Mouse (Mus musculus): ENCODE measurements around the gene Rassf1. TPM values are rescaled to one million over a fixed set of nuclear protein-coding genes. Genes with fewer than 3 reads are reported as not detected.

Gene Rassf1
- polyA plus RNA-seq, 1 experiment from 2014 or later, result 41.1 TPM

DNA sequence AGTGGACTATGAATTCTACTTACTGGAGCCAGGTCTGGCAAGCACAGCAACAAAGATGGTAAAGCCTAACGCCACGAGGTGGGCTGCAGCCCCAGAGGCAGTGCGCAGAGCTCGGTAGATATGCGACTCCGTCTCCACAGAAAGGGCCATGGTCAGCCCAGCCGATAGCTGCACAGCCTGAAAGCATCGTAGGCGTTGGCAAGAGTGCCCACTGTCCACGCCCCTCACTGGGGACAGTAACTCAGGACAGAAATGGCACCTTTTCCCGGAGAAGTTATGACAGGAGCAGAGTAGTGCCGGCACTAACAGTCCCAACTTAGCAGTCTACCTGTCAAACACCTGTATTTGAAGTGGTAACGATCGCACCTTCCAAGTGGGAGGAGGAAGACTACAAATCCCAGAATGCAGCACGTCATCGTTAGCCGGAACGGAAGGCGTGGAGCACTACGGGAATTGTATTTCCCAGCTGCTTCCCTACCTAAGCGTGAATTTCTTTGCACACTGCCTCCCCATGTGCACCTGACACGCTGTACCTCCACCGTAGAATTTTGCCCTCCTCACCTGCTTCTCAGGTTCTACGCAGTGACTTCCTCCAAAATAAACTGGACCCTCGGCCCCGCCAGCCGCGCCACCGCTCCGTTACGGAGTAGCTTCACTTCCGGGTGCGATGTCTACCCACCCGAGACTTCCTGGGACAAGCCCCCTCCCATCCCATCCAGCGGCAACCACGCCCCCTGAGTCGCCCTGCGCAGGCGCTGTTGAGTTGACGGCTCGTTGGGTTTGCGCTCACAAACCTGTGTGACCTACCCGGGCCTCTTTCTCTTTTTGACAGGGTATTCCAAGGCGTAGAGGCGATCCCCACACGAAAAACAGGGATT, 9.6 kb upstream of the Rassf1 start, which contains the start of the genes Cyb561d2 and Nprl2:
TSS of gene Cyb561d2 (minus strand) at position 720 of the 878 bp plus-strand sequence.
TSS of gene Nprl2 (plus strand) at position 753 of the 878 bp plus-strand sequence.
- H3K36me3 ChIP-seq, result peaks cover 46% of the 10 kb centered on the region
- H3K9me3 ChIP-seq, result no peaks in the 10 kb centered on the region
- H3K27ac ChIP-seq (replicated peaks), result peak within 1 kb of the TSS; percentile 66
- peak within 1 kb of the TSS; percentile 89 for H3K4me3 ChIP-seq
- ATAC-seq (replicated peaks), result peak; percentile 89
- no peaks in the 10 kb centered on the region for H3K27me3 ChIP-seq
- under 1% methylated on average over 46 of the region's 46 CpGs for WGBS
- H3K4me2 ChIP-seq (replicated peaks), result peak within 1 kb of the TSS; percentile 77
- peaks cover 46% of the 10 kb centered on the region for H3K4me1 ChIP-seq
- H3K9ac ChIP-seq (replicated peaks), result peak within 1 kb of the TSS; percentile 65

- peak; percentile 11; the same call in 1 of the 2 replicates for ATAC-seq (replicated peaks)
- Histone ChIP-seq H3K4me3 (peak overlapping the region; percentile 89), H3K4me1 (peaks cover 46% of the 10 kb centered on the region), H3K36me3 (peaks cover 46% of the 10 kb centered on the region), H3K4me2 (replicated peaks) (peak overlapping the region; percentile 77), H3K27ac (replicated peaks) (peak overlapping the region; percentile 66), H3K9ac (replicated peaks) (peak overlapping the region; percentile 65), H3K9me3 (no peaks in the 10 kb centered on the region), H3K27me3 (no peaks in the 10 kb centered on the region)
- under 1% methylated on average over 11 of the region's 11 CpGs for WGBS
Measured at GRCm38 (mm10) chr9:107542352-107542686, 9.0 kb upstream of the Rassf1 start.

- Histone ChIP-seq H3K27ac (replicated peaks) (no peak overlapping the region), H3K9me3 (no peaks in the 10 kb centered on the region), H3K9ac (replicated peaks) (peak overlapping the region; percentile 65; the same call in 1 of the 2 replicates), H3K4me3 (peak overlapping the region; percentile 89), H3K4me2 (replicated peaks) (peak overlapping the region; percentile 77), H3K4me1 (peaks cover 46% of the 10 kb centered on the region), H3K27me3 (no peaks in the 10 kb centered on the region), H3K36me3 (peaks cover 44% of the 10 kb centered on the region)
- 46% methylated on average over 8 of the region's 8 CpGs for WGBS
- no peak for ATAC-seq (replicated peaks)
Measured at GRCm38 (mm10) chr9:107542721-107543120, 8.6 kb upstream of the Rassf1 start.

DNA sequence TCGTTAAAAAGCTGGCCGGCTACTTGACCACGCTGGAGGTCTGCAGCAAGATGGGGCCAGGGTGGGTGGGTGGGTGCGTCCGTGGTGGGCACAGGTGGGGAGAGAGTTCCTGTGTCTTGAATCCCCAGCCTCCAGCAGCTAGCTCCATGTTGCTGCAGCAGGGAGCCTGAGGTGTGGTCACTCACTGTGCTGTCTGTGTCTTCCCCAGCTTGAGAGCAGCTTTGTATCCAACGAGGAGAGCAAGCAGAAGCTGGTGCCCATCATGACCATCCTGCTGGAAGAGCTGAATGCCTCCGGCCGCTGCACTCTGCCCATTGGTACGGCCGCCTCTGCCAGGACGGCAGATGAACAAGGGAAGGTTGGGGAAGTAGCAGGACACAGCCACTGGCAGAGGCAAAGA, 8.1 kb upstream of the Rassf1 start:
- Histone ChIP-seq H3K36me3 (peaks cover 38% of the 10 kb centered on the region), H3K27ac (replicated peaks) (no peak overlapping the region), H3K9me3 (no peaks in the 10 kb centered on the region), H3K4me2 (replicated peaks) (no peak overlapping the region), H3K4me1 (peaks cover 42% of the 10 kb centered on the region), H3K4me3 (no peak overlapping the region), H3K27me3 (no peaks in the 10 kb centered on the region), H3K9ac (replicated peaks) (no peak overlapping the region)
- 88% methylated on average over 11 of the region's 11 CpGs for WGBS
- no peak for ATAC-seq (replicated peaks)

- ATAC-seq (replicated peaks), result no peak
- Histone ChIP-seq H3K9me3 (no peaks in the 10 kb centered on the region), H3K4me1 (peaks cover 42% of the 10 kb centered on the region), H3K27ac (replicated peaks) (no peak overlapping the region), H3K36me3 (peaks cover 28% of the 10 kb centered on the region), H3K9ac (replicated peaks) (no peak overlapping the region), H3K4me2 (replicated peaks) (no peak overlapping the region), H3K4me3 (no peak overlapping the region), H3K27me3 (no peaks in the 10 kb centered on the region)
- WGBS, result 92% methylated on average over 17 of the region's 17 CpGs
Measured at GRCm38 (mm10) chr9:107544196-107544700, 7.1 kb upstream of the Rassf1 start.

DNA sequence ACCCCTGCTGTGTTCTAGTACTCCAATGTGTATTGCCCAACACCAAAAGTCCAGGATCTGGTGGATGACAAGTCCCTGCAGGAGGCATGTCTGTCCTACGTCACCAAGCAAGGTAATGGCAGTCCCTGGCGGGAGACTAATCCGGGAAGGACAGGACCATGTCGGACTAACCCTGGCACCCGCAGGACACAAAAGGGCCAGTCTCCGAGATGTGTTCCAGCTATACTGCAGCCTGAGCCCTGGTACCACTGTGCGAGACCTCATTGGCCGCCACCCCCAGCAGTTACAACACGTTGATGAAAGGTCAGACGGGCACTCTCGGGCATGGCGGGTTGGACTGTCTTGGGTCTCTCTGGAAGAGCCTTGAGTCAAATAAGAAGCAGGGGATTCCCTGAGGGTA, 6.6 kb upstream of the Rassf1 start:
- Histone ChIP-seq H3K4me3 (no peak overlapping the region), H3K9ac (replicated peaks) (no peak overlapping the region), H3K27me3 (0 out of 2 replicates have a peak, but pooled peaks cover 2% of the 10 kb centered on the region), H3K4me1 (peaks cover 42% of the 10 kb centered on the region), H3K36me3 (peaks cover 23% of the 10 kb centered on the region), H3K27ac (replicated peaks) (no peak overlapping the region), H3K9me3 (no peaks in the 10 kb centered on the region), H3K4me2 (replicated peaks) (no peak overlapping the region)
- 93% methylated on average over 12 of the region's 12 CpGs for WGBS
- ATAC-seq (replicated peaks), result no peak

DNA sequence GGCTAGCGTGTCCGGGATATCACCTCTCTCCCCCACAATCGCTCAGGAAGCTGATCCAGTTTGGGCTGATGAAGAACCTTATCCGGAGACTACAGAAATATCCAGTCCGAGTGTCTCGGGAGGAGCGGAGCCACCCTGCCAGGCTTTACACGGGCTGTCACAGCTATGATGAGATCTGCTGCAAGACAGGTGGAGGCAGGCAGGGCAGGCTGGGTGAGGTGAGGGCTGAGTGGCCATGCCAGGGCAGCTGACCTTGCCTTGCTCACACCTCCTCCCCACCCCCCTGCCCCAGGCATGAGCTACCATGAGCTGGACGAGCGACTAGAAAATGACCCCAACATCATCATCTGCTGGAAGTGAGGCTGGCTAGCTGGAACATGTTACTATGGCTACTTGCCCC, 6.2 kb upstream of the Rassf1 start:
- 82% methylated on average over 10 of the region's 10 CpGs for WGBS
- Histone ChIP-seq H3K9ac (replicated peaks) (no peak overlapping the region), H3K4me3 (no peak overlapping the region), H3K4me1 (peaks cover 42% of the 10 kb centered on the region), H3K27me3 (0 out of 2 replicates have a peak, but pooled peaks cover 5% of the 10 kb centered on the region), H3K36me3 (peaks cover 19% of the 10 kb centered on the region), H3K9me3 (no peaks in the 10 kb centered on the region), H3K4me2 (replicated peaks) (no peak overlapping the region), H3K27ac (replicated peaks) (no peak overlapping the region)
- ATAC-seq (replicated peaks), result no peak

GRCm38 (mm10) chr9:107545602-107546001, 5.8 kb upstream of the Rassf1 start:
- Histone ChIP-seq H3K9ac (replicated peaks) (no peak overlapping the region), H3K27me3 (peaks cover 9% of the 10 kb centered on the region), H3K4me3 (no peak overlapping the region), H3K4me2 (replicated peaks) (no peak overlapping the region), H3K9me3 (no peaks in the 10 kb centered on the region), H3K4me1 (peaks cover 40% of the 10 kb centered on the region), H3K27ac (replicated peaks) (no peak overlapping the region), H3K36me3 (peaks cover 17% of the 10 kb centered on the region)
- ATAC-seq (replicated peaks), result no peak
- 7% methylated on average over 3 of the region's 3 CpGs for WGBS

GRCm38 (mm10) chr9:107547026-107547425, 4.3 kb upstream of the Rassf1 start, which contains the start of gene Zmynd10:
Zmynd10 (plus strand) TSS chr9:107547298.
- Histone ChIP-seq H3K9me3 (no peaks in the 10 kb centered on the region), H3K4me3 (peak within 1 kb of the TSS; percentile 12), H3K36me3 (peaks cover 17% of the 10 kb centered on the region), H3K27ac (replicated peaks) (peak within 1 kb of the TSS; percentile 60), H3K4me2 (replicated peaks) (peak within 1 kb of the TSS; percentile 41), H3K9ac (replicated peaks) (no peak within 1 kb of the TSS), H3K4me1 (peaks cover 42% of the 10 kb centered on the region), H3K27me3 (peaks cover 20% of the 10 kb centered on the region)
- ATAC-seq (replicated peaks), result peak; percentile 67
- WGBS, result 4% methylated on average over 20 of the region's 20 CpGs

DNA sequence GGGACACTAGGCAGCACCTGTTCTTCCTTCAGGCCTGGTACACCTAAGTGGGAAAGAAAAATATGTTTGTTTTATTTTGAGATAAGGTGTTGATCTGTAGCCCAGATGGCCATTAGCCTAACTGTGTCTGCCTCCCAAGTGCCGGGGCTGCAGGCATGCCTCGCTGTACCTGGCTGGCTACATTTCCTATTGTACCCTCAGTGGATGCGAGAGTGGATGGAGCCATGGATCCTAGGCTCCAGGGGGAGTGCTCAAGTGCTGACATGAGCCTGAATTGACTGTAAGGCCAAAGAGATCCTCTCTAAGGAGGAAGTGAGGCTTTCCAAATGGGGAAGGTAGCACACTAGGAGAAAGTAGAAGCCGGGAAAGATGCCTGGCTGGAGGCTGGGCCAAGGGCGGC, 3.4 kb upstream of the Rassf1 start:
- Histone ChIP-seq H3K4me3 (no peak overlapping the region), H3K27me3 (peaks cover 29% of the 10 kb centered on the region), H3K36me3 (peaks cover 17% of the 10 kb centered on the region), H3K27ac (replicated peaks) (no peak overlapping the region), H3K4me2 (replicated peaks) (no peak overlapping the region), H3K4me1 (peaks cover 36% of the 10 kb centered on the region), H3K9me3 (no peaks in the 10 kb centered on the region), H3K9ac (replicated peaks) (no peak overlapping the region)
- 80% methylated on average over 5 of the region's 5 CpGs for WGBS
- ATAC-seq (replicated peaks), result no peak

DNA sequence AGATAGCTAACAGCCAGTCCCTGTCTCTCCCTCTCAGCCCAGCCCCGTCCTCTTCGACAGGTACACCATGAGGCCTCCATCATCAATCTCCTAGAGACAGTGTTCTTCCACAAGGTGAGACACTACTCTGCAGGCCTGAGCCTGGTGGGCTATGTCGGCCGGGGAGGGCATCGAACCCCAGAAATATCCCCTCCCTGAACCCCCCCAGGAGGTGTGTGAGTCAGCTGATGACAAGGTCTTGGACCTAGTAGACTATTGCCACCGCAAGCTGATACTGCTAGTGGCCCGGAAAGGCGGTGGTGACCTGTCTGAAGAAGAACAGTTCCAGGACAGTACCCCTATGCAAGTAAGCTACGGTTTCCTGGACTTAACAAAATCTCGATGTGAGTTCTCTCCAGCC, 2.5 kb upstream of the Rassf1 start:
- Histone ChIP-seq H3K9ac (replicated peaks) (no peak overlapping the region), H3K36me3 (peaks cover 13% of the 10 kb centered on the region), H3K9me3 (no peaks in the 10 kb centered on the region), H3K4me3 (no peak overlapping the region), H3K4me1 (peaks cover 43% of the 10 kb centered on the region), H3K27ac (replicated peaks) (no peak overlapping the region), H3K4me2 (replicated peaks) (no peak overlapping the region), H3K27me3 (peaks cover 33% of the 10 kb centered on the region)
- no peak for ATAC-seq (replicated peaks)
- WGBS, result 88% methylated on average over 10 of the region's 10 CpGs

DNA sequence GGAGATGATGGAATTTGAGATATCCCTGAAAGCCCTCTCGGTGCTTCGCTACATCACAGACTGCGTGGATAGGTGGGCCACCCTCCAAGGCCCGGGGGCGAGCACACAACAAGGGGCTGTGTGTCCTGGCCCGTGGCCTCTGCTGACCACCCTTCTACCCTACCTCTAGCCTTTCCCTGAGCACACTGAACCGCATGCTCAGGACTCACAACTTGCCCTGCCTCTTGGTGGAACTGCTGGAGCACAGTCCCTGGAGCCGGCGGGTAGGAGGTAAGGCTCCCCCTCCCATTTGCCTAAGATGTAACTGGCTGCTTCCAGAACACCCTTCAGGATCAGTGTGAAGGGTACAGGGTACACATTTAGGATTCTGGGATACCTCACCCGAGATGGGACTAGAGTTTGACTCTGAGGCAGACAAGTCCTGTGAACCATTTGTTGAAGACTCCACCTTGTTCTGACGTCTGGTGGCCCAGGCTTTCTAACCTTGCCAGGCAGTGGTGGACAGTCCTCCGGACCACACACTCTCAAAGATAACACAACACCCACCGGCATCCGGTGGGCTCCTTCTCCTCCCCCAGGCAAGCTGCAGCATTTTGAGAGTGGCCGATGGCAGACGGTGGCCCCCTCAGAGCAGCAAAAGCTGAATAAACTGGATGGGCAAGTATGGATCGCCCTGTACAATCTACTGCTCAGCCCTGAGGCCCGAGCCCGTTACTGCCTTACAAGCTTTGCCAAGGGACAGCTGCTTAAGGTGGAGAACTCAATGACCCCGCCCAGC, 1.9 kb upstream of the Rassf1 start:
- H3K9ac ChIP-seq (replicated peaks), result no peak overlapping the region
- H3K36me3 ChIP-seq, result peaks cover 7% of the 10 kb centered on the region; the same call in 1 of the 2 replicates
- no peak for ATAC-seq (replicated peaks)
- H3K27me3 ChIP-seq, result peaks cover 33% of the 10 kb centered on the region
- no peak overlapping the region for H3K4me2 ChIP-seq (replicated peaks)
- WGBS, result 88% methylated on average over 20 of the region's 20 CpGs
- no peak overlapping the region for H3K27ac ChIP-seq (replicated peaks)
- H3K9me3 ChIP-seq, result no peaks in the 10 kb centered on the region
- H3K4me3 ChIP-seq, result no peak overlapping the region
- H3K4me1 ChIP-seq, result peaks cover 45% of the 10 kb centered on the region

Data from forebrain, embryonic 15.5 days (tissue).